Mouse (Mus musculus) forebrain, postnatal 0 days (tissue): ENCODE measurements around the gene Acsf2. TPM values are rescaled to one million over a fixed set of nuclear protein-coding genes. Genes with fewer than 3 reads are reported as not detected.
A peak's percentile ranks its signal among the peaks of the same experiment; 100 is the strongest.

Experiments
- ATAC-seq: fragments of 200-750 bp; cut with Nextera tagmentation; 2 replicates; pipeline ENCODE4 v1.8.0; 2017; ENCODE audit warnings: mild to moderate bottlenecking, moderate library complexity
- DNase-seq: peaks from one replicate; pipeline ENCODE4 v3.0.0-alpha.2; 2015
- H3K27ac ChIP-seq: fragments of 300-500 bp; sonication (generic); 2 replicates; pipeline ENCODE4 v1.5.1; 2014; ENCODE audit warnings: low read depth, mild to moderate bottlenecking, antibody characterized with exemption, low read length, moderate library complexity, mixed read lengths
- H3K27me3 ChIP-seq: fragments of 300-500 bp; sonication (generic); 2 replicates; pipeline ENCODE4 v1.6.1; 2014; ENCODE audit warnings: mild to moderate bottlenecking, low read length, mixed read lengths; ENCODE audit not compliant: insufficient read depth
- H3K36me3 ChIP-seq: fragments of 300-500 bp; sonication (generic); 2 replicates; pipeline ENCODE4 v1.6.1; 2014; ENCODE audit warnings: mild to moderate bottlenecking, moderate library complexity; ENCODE audit not compliant: insufficient read depth
- H3K4me1 ChIP-seq: fragments of 300-500 bp; sonication (generic); 2 replicates; pipeline ENCODE4 v1.6.1; 2014; ENCODE audit warnings: antibody characterized with exemption; ENCODE audit not compliant: insufficient read depth
- H3K4me2 ChIP-seq: fragments of 300-500 bp; sonication (generic); 2 replicates; pipeline ENCODE4 v1.6.1; 2014; ENCODE audit warnings: low read depth, mild to moderate bottlenecking, moderate library complexity
- H3K4me3 ChIP-seq: fragments of 300-500 bp; sonication (generic); 2 replicates; pipeline ENCODE4 v1.5.1; 2014; ENCODE audit warnings: low read depth, low read length, mixed read lengths
- H3K9ac ChIP-seq: fragments of 300-500 bp; sonication (generic); 2 replicates; pipeline ENCODE4 v1.6.1; 2014; ENCODE audit warnings: mild to moderate bottlenecking
- H3K9me3 ChIP-seq: fragments of 300-500 bp; sonication (generic); 2 replicates; pipeline ENCODE4 v1.6.1; 2016; ENCODE audit warnings: low read length
- CTCF ChIP-seq: sonication (generic); IDR thresholded peaks from 2 replicates; pipeline ENCODE4 v1.5.1; 2016; ENCODE audit warnings: antibody characterized with exemption, control low read depth, low read depth
- WGBS: fragments of 180-500 bp; shearing (Covaris S2); extraction: QIAGEN DNeasy Blood & Tissue Kit; methylation state at CpG from one replicate; pipeline ENCODE4 v1.1.7; 2014; 5-methylcytosine and 5-hydroxymethylcytosine counted together
- polyA plus RNA-seq: library from polyadenylated mRNA; unstranded; fragments of >200 nt; fragmentation: Nextera tagmentation; extraction: Ambion mirVana; gene quantifications from 2 replicates; pipeline ENCODE4 v1.2.1, GENCODE M21; 2015
- total RNA-seq: library from RNA; depleted of rRNA; stranded (reverse); fragments of >200 nt; gene quantifications from 2 replicates; pipeline ENCODE4 v1.2.3, GENCODE M21; 2014

Gene Acsf2
- total and polyA plus RNA-seq, 2 experiments from 2014 or later = 1.6 to 4.3 TPM

DNA sequence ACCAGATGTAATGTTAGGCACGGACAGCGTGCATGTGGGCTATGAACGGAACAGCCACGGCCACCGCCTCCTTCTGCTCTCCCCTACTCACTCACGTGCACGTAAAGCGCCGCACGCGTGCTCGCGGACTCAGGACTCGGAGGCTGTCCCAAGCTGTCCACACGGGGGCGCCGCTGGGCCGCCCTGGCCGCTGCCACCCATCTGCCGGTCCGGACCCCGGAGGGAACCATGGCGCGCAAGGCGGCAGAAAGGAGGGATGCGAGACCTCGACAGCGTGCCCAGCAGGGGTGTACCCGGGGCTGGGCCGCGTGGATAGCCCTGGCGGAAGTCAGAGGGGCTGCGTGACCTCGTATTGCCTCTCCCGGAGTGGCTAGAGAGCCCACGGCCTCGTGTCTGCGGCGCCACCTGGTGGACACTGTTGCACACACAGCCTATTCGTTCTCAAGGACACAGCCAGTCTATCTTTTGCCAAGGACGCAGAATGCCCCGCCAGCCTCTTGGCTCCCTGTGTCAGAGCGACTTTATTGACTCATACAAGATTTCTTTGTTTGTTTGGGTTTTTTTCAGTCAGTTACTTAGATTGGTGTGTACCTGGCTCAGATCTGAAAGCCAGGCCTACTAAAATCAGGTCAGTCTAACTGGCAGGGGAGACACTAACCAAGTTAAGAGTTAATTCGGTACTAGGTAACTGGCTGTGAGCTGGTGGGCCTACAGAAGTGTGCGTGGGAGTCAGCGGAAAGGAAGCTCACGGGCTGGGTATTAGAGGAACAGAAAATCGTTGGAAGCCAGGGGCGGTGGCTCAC is 52.6 kb downstream of the Acsf2 start, which contains the start of gene Rsad1:
Gene Rsad1 (minus strand): TSS at position 368 of the 803 bp plus-strand sequence.
- peak; percentile 92 for ATAC-seq
- Histone ChIP-seq H3K27me3 (no peaks in the 10 kb centered on the region), H3K36me3 (no peaks in the 10 kb centered on the region), H3K9ac (peak within 1 kb of the TSS; percentile 64), H3K4me1 (peaks cover 8% of the 10 kb centered on the region), H3K27ac (peak within 1 kb of the TSS; percentile 85), H3K9me3 (no peaks in the 10 kb centered on the region), H3K4me3 (peak within 1 kb of the TSS; percentile 51), H3K4me2 (peak within 1 kb of the TSS; percentile 94)
- DNase-seq = peak; percentile 96
- peak; percentile 98 for TF ChIP-seq CTCF
- 3% methylated on average over 49 of the region's 49 CpGs for WGBS

DNA sequence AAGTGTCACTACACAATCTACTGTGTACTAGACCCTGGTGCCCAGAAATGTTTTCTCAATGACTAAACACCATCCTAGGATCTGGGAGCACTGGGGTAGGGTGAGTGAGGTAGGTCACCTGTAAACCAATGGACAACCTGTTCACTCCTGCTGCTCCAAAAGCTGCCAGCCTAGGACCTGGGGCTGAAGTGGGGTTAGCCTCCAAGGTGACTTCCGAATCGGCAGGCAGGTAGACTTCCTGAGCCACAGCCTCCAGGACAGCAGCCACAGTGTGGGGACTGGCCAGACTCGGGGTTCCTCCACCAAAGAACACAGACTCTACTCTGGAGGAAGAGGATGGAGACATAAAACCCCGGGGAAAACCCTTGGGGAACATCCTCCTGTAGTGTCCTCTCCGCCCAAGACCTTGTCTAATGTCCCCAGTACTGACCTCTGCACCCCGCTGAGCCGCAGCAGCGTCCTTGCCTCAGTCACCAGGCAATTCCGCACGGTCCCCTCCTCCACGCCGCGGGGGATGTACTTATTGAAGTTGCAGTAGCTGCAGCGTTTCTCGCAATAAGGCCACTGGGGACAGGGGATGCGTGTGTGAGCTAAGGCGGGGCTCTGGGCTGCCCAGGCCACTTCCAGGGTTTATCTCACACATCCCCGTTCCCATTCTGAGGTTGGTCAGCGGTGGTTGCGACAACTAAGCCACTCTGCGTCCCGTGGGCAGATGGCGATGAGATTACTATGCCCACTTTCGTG is 53.5 kb downstream of the Acsf2 start:
- WGBS = 14% methylated on average over 24 of the region's 24 CpGs

DNA sequence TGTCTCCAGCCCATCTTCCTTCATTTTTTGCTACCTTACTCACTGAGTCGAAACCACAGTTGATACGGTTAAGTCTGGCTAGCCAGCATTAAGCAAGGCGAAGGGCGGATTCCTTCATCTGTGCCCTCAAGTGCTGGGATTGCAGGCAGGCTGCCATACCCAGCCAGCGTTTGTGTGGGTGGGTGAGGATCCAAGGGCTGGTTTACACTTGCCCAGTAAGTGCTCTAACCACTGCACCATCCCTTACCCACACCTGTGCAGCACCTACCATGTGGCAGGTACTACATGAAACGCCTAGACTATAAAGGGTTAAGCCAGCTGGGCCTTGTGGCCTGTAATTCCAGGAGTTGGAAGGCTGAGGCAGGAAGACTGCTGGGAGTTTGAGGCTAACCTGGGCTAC is 54.4 kb downstream of the Acsf2 start:
- peaks cover 4% of the 10 kb centered on the region; the same call in 1 of the 2 replicates for H3K36me3 ChIP-seq
- no peak overlapping the region for H3K4me3 ChIP-seq
- H3K4me2 ChIP-seq = no peak overlapping the region
- TF ChIP-seq CTCF = no peak
- peaks cover 8% of the 10 kb centered on the region for H3K4me1 ChIP-seq
- no peak overlapping the region for H3K27ac ChIP-seq
- WGBS = 96% methylated on average over 6 of the region's 6 CpGs
- no peak for ATAC-seq
- no peak overlapping the region for H3K9ac ChIP-seq
- H3K27me3 ChIP-seq = no peaks in the 10 kb centered on the region
- no peaks in the 10 kb centered on the region for H3K9me3 ChIP-seq
- no peak for DNase-seq

More for the DNA sequence above, 53.5 kb downstream of the Acsf2 start:
- Histone ChIP-seq H3K4me3 (peak overlapping the region; percentile 51), H3K27me3 (no peaks in the 10 kb centered on the region), H3K36me3 (no peaks in the 10 kb centered on the region), H3K4me1 (peaks cover 8% of the 10 kb centered on the region), H3K9me3 (no peaks in the 10 kb centered on the region), H3K27ac (peak overlapping the region; percentile 85), H3K4me2 (peak overlapping the region; percentile 94), H3K9ac (peak overlapping the region; percentile 64)
- ATAC-seq = peak; percentile 48
- DNase-seq = no peak
- no peak for TF ChIP-seq CTCF

DNA sequence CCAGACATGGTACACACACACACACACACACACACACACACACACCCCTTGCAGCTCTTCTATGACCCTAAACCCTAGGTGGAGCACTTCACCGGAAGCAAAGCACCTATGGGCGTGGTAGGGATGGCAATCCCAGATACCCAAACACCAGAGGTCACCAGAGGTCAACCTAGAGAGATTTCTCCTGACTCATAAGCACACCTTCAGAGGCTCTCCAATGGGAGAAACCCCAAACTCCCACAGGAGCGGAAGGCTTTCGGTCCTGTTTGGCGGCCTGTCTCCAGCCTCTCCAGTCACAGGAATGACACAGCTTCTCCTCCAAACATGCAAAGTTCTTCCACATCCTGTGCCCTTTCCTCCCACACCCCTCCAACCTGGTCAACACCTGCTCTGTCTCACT is 55.3 kb downstream of the Acsf2 start:
- no peak for DNase-seq
- H3K27me3 ChIP-seq = no peaks in the 10 kb centered on the region
- 98% methylated on average over 5 of the region's 5 CpGs for WGBS
- H3K27ac ChIP-seq = no peak overlapping the region
- H3K4me3 ChIP-seq = no peak overlapping the region
- no peak overlapping the region for H3K9ac ChIP-seq
- no peak overlapping the region for H3K4me2 ChIP-seq
- no peaks in the 10 kb centered on the region for H3K9me3 ChIP-seq
- peaks cover 4% of the 10 kb centered on the region; the same call in 1 of the 2 replicates for H3K36me3 ChIP-seq
- ATAC-seq = no peak
- peaks cover 8% of the 10 kb centered on the region for H3K4me1 ChIP-seq
- no peak for TF ChIP-seq CTCF

DNA sequence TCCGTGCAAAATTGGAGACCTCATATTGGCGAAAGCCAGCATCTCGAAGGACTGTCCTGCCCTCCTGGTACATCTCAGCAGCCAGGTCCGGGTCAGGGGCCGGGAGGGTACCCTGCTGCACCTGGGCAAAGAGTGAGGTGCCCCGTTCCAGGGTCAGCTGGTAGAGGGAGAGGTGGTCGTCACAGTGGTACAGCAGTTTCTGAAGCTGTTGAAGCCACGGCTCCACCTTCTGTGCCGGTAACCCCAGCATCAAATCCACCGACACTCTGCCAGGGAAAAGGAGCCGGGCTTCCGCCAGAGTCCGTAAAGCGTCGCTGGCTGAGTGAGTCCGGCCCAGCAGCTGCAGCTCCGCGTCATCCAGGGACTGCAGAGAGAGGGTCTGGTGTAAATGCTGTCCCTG is 57.2 kb downstream of the Acsf2 start:
- no peaks in the 10 kb centered on the region for H3K27me3 ChIP-seq
- 49% methylated on average over 18 of the region's 18 CpGs for WGBS
- H3K9ac ChIP-seq = no peak overlapping the region
- H3K4me1 ChIP-seq = peaks cover 8% of the 10 kb centered on the region
- DNase-seq (no peak), ATAC-seq (no peak)
- no peaks in the 10 kb centered on the region for H3K9me3 ChIP-seq
- H3K4me2 ChIP-seq = peak overlapping the region; percentile 10; the same call in 1 of the 2 replicates
- H3K36me3 ChIP-seq = peaks cover 9% of the 10 kb centered on the region; the same call in 1 of the 2 replicates
- no peak for TF ChIP-seq CTCF
- no peak overlapping the region for H3K27ac ChIP-seq
- no peak overlapping the region for H3K4me3 ChIP-seq

DNA sequence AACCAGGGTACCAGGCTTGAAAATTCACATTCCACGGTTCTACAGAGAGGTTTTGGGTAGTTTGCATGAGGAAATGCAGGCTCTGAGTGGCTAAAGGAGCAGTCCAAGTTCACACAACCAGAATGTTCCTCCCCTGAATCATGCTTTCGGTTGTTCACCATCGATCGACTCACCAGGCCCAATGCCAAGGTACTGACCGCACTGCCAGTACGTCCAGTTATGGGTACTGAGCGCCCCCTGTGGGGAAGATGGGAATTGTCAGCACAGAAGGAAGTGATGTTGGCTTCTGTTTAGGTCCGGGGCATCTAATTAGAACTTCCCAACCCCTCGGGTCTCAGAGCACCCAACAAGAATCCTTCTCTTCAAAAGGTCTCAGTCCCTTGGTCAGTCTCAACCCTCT is 57.7 kb downstream of the Acsf2 start:
- H3K36me3 ChIP-seq = peaks cover 13% of the 10 kb centered on the region; the same call in 1 of the 2 replicates
- peaks cover 8% of the 10 kb centered on the region for H3K4me1 ChIP-seq
- TF ChIP-seq CTCF = peak; percentile 84
- ATAC-seq (no peak), DNase-seq (peak; percentile 84)
- no peaks in the 10 kb centered on the region for H3K27me3 ChIP-seq
- H3K4me3 ChIP-seq = no peak overlapping the region
- H3K4me2 ChIP-seq = peak overlapping the region; percentile 10; the same call in 1 of the 2 replicates
- H3K9ac ChIP-seq = no peak overlapping the region
- 26% methylated on average over 9 of the region's 9 CpGs for WGBS
- no peak overlapping the region for H3K27ac ChIP-seq
- H3K9me3 ChIP-seq = no peaks in the 10 kb centered on the region
